Mouse (Mus musculus) layer of hippocampus, postnatal 10 days (tissue): ENCODE results near the gene Ftl1. TPM values are rescaled to one million over a fixed set of nuclear protein-coding genes. Genes with fewer than 3 reads are reported as not detected.

Source experiments
- DNase-seq, 2 experiments: peaks; one replicate each; pipeline ENCODE4 v3.0.0; 2021; ENCODE audit warnings: low spot score in 2 of 2
- total RNA-seq, 2 experiments: library from RNA; stranded (reverse); gene quantifications; 2 replicates each; pipeline ENCODE4 v1.2.3; 2021

Gene Ftl1
- total RNA-seq, 2 experiments from 2014 or later: 429 to 433 TPM

GRCm38 (mm10) chr7:45454971-45455370 is 4.7 kb downstream of the Ftl1 start:
- DNase-seq: no peak

- peak; percentile 91 for DNase-seq
These were observed 8.2 kb downstream of the Ftl1 start for GRCm38 (mm10) chr7:45451344-45451982.

GRCm38 (mm10) chr7:45449974-45450373 is 9.7 kb downstream of the Ftl1 start:
- no peak for DNase-seq

- no peak for DNase-seq
These were observed 12.2 kb downstream of the Ftl1 start for GRCm38 (mm10) chr7:45447325-45447990.

GRCm38 (mm10) chr7:45446589-45446988 is 13.1 kb downstream of the Ftl1 start:
- DNase-seq: no peak

GRCm38 (mm10) chr7:45443526-45444420 is 15.9 kb downstream of the Ftl1 start:
- DNase-seq: no peak

- DNase-seq: no peak
These were observed 22.0 kb downstream of the Ftl1 start, which contains the start of gene Ruvbl2 for GRCm38 (mm10) chr7:45437521-45438276. Gene Ruvbl2, minus strand, starts transcription at chr7:45438096.

GRCm38 (mm10) chr7:45437046-45437445 is 22.6 kb downstream of the Ftl1 start:
- no peak for DNase-seq

GRCm38 (mm10) chr7:45436444-45436843 is 23.2 kb downstream of the Ftl1 start:
- no peak for DNase-seq

- no peak for DNase-seq
These were observed 24.6 kb downstream of the Ftl1 start for GRCm38 (mm10) chr7:45435038-45435437.

- peak; percentile 100 for DNase-seq
These were observed 25.3 kb downstream of the Ftl1 start, which contains the start of gene Gys1 for GRCm38 (mm10) chr7:45434203-45435015. Gene Gys1, plus strand, starts transcription at chr7:45434844.

- no peak for DNase-seq
These were observed 25.9 kb downstream of the Ftl1 start for GRCm38 (mm10) chr7:45433835-45434202.

- no peak for DNase-seq
These were observed 33.1 kb downstream of the Ftl1 start for GRCm38 (mm10) chr7:45426556-45426955.

- no peak for DNase-seq
These were observed 38.5 kb downstream of the Ftl1 start for GRCm38 (mm10) chr7:45421194-45421593.

- no peak for DNase-seq
These were observed 39.1 kb downstream of the Ftl1 start, which contains the start of gene Lhb for GRCm38 (mm10) chr7:45420615-45420919. Gene Lhb, plus strand, starts transcription at chr7:45420820.

GRCm38 (mm10) chr7:45419859-45420614 is 39.6 kb downstream of the Ftl1 start:
- DNase-seq: no peak

- no peak for DNase-seq
These were observed 41.7 kb downstream of the Ftl1 start for GRCm38 (mm10) chr7:45417962-45418492.

GRCm38 (mm10) chr7:45415636-45416035 is 44.0 kb downstream of the Ftl1 start:
- DNase-seq: no peak

- no peak for DNase-seq
These were observed 44.9 kb downstream of the Ftl1 start for GRCm38 (mm10) chr7:45414740-45415224.
